Mouse (Mus musculus) embryonic facial prominence, embryonic 12.5 days (tissue): ENCODE data around the gene Asic4. TPM values are rescaled to one million over a fixed set of nuclear protein-coding genes. Genes with fewer than 3 reads are reported as not detected.

ENCODE experiments used
- ATAC-seq: fragments of 200-750 bp; cut with Nextera tagmentation; 2 replicates; pipeline ENCODE4 v1.8.0; 2017; ENCODE audit not compliant: insufficient number of reproducible peaks, insufficient read depth, low FRiP score, low TSS enrichment
- H3K27ac ChIP-seq: fragments of 300-500 bp; sonication (generic); 2 replicates; pipeline ENCODE4 v1.5.1; 2016; ENCODE audit warnings: mild to moderate bottlenecking
- H3K27me3 ChIP-seq: fragments of 300-500 bp; sonication (generic); 2 replicates; pipeline ENCODE4 v1.6.1; 2016; ENCODE audit warnings: mild to moderate bottlenecking, moderate library complexity
- H3K36me3 ChIP-seq: fragments of 300-500 bp; sonication (generic); 2 replicates; pipeline ENCODE4 v1.6.1; 2016; ENCODE audit warnings: mild to moderate bottlenecking
- H3K4me1 ChIP-seq: fragments of 300-500 bp; sonication (generic); 2 replicates; pipeline ENCODE4 v1.6.1; 2016
- H3K4me2 ChIP-seq: fragments of 300-500 bp; sonication (generic); replicated peaks from 2 replicates; pipeline ENCODE4 v1.6.1; 2016; ENCODE audit warnings: mild to moderate bottlenecking, moderate library complexity
- H3K4me3 ChIP-seq: fragments of 300-500 bp; sonication (generic); 2 replicates; pipeline ENCODE4 v1.5.1; 2016; ENCODE audit warnings: mild to moderate bottlenecking
- H3K9ac ChIP-seq: fragments of 300-500 bp; sonication (generic); 2 replicates; pipeline ENCODE4 v1.6.1; 2016; ENCODE audit warnings: mild to moderate bottlenecking, moderate library complexity
- H3K9me3 ChIP-seq: fragments of 300-500 bp; sonication (generic); 2 replicates; pipeline ENCODE4 v1.6.1; 2016; ENCODE audit warnings: mild to moderate bottlenecking, moderate library complexity
- WGBS: fragments of 180-500 bp; shearing (Covaris S2); methylation state at CpG from one replicate; pipeline ENCODE4 v1.1.7; 2016; 5-methylcytosine and 5-hydroxymethylcytosine counted together
- polyA plus RNA-seq: library from polyadenylated mRNA; unstranded; fragments of >200 nt; fragmentation: Nextera tagmentation; extraction: Ambion mirVana; gene quantifications from 2 replicates; pipeline ENCODE4 v1.2.1, GENCODE M21; 2016

The Asic4 gene
- polyA plus RNA-seq, 1 experiment from 2014 or later = 0.64 TPM

- WGBS = 15% methylated on average over 35 of the region's 35 CpGs
- H3K27ac ChIP-seq = no peak overlapping the region
- peak overlapping the region; percentile 87 for H3K4me2 ChIP-seq
- H3K9me3 ChIP-seq = no peaks in the 10 kb centered on the region
- peaks cover 36% of the 10 kb centered on the region for H3K36me3 ChIP-seq
- ATAC-seq = 0 out of 2 replicates have a peak, but pooled peaks have one; percentile 1
- H3K4me1 ChIP-seq = peaks cover 23% of the 10 kb centered on the region
- H3K9ac ChIP-seq = no peak overlapping the region
- H3K4me3 ChIP-seq = peak overlapping the region; percentile 73
- peaks cover 30% of the 10 kb centered on the region for H3K27me3 ChIP-seq
Measured at GRCm38 (mm10) chr1:75477264-75477965, 27.2 kb downstream of the Asic4 start.

DNA sequence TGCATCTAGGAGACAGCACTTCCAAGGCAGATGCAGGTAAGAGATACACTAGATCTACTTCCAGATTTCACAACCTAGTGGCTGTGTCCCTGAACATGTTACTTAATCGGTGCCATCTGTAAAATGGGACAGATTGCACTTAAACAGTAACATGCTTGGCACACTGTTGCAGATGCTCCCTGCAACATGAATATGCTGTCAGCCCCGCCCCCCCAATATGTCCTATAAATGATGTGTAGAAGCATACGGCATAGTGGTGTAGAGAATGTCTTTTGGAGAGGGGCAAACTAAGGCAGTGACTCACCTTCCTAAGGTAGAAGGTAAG is 27.7 kb downstream of the Asic4 start:
- no peaks in the 10 kb centered on the region for H3K9me3 ChIP-seq
- peaks cover 36% of the 10 kb centered on the region for H3K27me3 ChIP-seq
- H3K27ac ChIP-seq = no peak overlapping the region
- H3K9ac ChIP-seq = 0 out of 2 replicates have a peak overlapping the region, but pooled peaks have one; percentile 74
- peaks cover 32% of the 10 kb centered on the region for H3K36me3 ChIP-seq
- WGBS = 42% methylated on average over 3 of the region's 3 CpGs
- peak overlapping the region; percentile 73 for H3K4me3 ChIP-seq
- peak overlapping the region; percentile 87 for H3K4me2 ChIP-seq
- ATAC-seq = no peak
- H3K4me1 ChIP-seq = peaks cover 23% of the 10 kb centered on the region

- Histone ChIP-seq H3K27me3 (peaks cover 40% of the 10 kb centered on the region), H3K36me3 (peaks cover 31% of the 10 kb centered on the region), H3K9ac (peak overlapping the region; percentile 74), H3K4me1 (peaks cover 23% of the 10 kb centered on the region), H3K9me3 (no peaks in the 10 kb centered on the region), H3K4me3 (peak overlapping the region; percentile 73), H3K4me2 (peak overlapping the region; percentile 87), H3K27ac (peak overlapping the region; percentile 81; the same call in 1 of the 2 replicates)
- ATAC-seq = no peak
- 0% methylated on average over 19 of the region's 25 CpGs for WGBS
Measured at GRCm38 (mm10) chr1:75478497-75478896, 28.3 kb downstream of the Asic4 start.

GRCm38 (mm10) chr1:75478916-75479634 is 28.8 kb downstream of the Asic4 start, which contains the start of the genes Chpf and Tmem198:
Chpf (minus strand) TSS chr1:75479307.
Tmem198 (plus strand) TSS chr1:75479532.
- Histone ChIP-seq H3K4me3 (peak within 1 kb of the TSS; percentile 73), H3K9me3 (no peaks in the 10 kb centered on the region), H3K27ac (peak within 1 kb of the TSS; percentile 81), H3K4me2 (peak within 1 kb of the TSS; percentile 87), H3K27me3 (peaks cover 41% of the 10 kb centered on the region), H3K9ac (peak within 1 kb of the TSS; percentile 74), H3K4me1 (peaks cover 23% of the 10 kb centered on the region), H3K36me3 (peaks cover 25% of the 10 kb centered on the region)
- peak; percentile 89 for ATAC-seq
- WGBS = under 1% methylated on average over 76 of the region's 76 CpGs

GRCm38 (mm10) chr1:75479635-75479989 is 29.4 kb downstream of the Asic4 start:
- Histone ChIP-seq H3K4me1 (peaks cover 23% of the 10 kb centered on the region), H3K4me3 (peak overlapping the region; percentile 73), H3K9ac (no peak overlapping the region), H3K4me2 (peak overlapping the region; percentile 87), H3K9me3 (no peaks in the 10 kb centered on the region), H3K27me3 (peaks cover 45% of the 10 kb centered on the region), H3K27ac (no peak overlapping the region), H3K36me3 (peaks cover 20% of the 10 kb centered on the region)
- 1% methylated on average over 24 of the region's 24 CpGs for WGBS
- no peak; the same call in 1 of the 2 replicates for ATAC-seq

GRCm38 (mm10) chr1:75480036-75480435 is 29.8 kb downstream of the Asic4 start:
- 16% methylated on average over 13 of the region's 13 CpGs for WGBS
- H3K36me3 ChIP-seq = peaks cover 16% of the 10 kb centered on the region
- H3K9me3 ChIP-seq = no peaks in the 10 kb centered on the region
- peak overlapping the region; percentile 87 for H3K4me2 ChIP-seq
- peaks cover 23% of the 10 kb centered on the region for H3K4me1 ChIP-seq
- no peak for ATAC-seq
- peak overlapping the region; percentile 73 for H3K4me3 ChIP-seq
- no peak overlapping the region for H3K9ac ChIP-seq
- H3K27ac ChIP-seq = no peak overlapping the region
- H3K27me3 ChIP-seq = peaks cover 49% of the 10 kb centered on the region

- 85% methylated on average over 7 of the region's 7 CpGs for WGBS
- H3K4me1 ChIP-seq = peaks cover 23% of the 10 kb centered on the region
- no peak overlapping the region for H3K9ac ChIP-seq
- no peak overlapping the region for H3K4me2 ChIP-seq
- H3K27me3 ChIP-seq = peaks cover 56% of the 10 kb centered on the region
- no peaks in the 10 kb centered on the region for H3K9me3 ChIP-seq
- H3K27ac ChIP-seq = no peak overlapping the region
- H3K36me3 ChIP-seq = peaks cover 9% of the 10 kb centered on the region
- no peak for ATAC-seq
- no peak overlapping the region for H3K4me3 ChIP-seq
Measured at GRCm38 (mm10) chr1:75480735-75481134, 30.5 kb downstream of the Asic4 start.

GRCm38 (mm10) chr1:75486561-75486960 is 36.3 kb downstream of the Asic4 start:
- Histone ChIP-seq H3K9ac (0 out of 2 replicates have a peak overlapping the region, but pooled peaks have one; percentile 44), H3K27ac (no peak overlapping the region), H3K4me1 (peaks cover 16% of the 10 kb centered on the region), H3K4me3 (peak overlapping the region; percentile 52), H3K4me2 (peak overlapping the region; percentile 85), H3K36me3 (peaks cover 29% of the 10 kb centered on the region), H3K27me3 (peaks cover 71% of the 10 kb centered on the region), H3K9me3 (no peaks in the 10 kb centered on the region)
- WGBS = 6% methylated on average over 24 of the region's 24 CpGs
- ATAC-seq = no peak

DNA sequence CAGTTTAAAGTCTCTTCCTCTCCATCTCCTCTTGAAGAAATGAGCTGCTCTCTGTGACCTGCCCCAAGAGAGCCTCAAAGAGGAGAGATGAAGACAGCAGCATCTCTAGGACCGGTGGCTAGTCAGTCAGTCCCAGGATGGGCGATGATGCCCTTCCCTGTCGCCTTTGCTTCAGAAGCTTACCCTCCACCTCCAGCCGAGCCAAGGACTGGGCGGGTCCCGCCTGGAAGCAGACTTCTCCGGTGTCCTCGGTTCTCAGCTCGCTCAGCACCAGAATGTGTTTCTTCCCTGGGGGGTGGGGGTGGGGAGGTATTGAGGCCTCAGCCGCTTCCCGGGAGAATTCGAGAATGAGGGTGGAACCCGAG is 36.8 kb downstream of the Asic4 start:
- H3K9me3 ChIP-seq = no peaks in the 10 kb centered on the region
- no peak overlapping the region for H3K27ac ChIP-seq
- peak overlapping the region; percentile 44; the same call in 1 of the 2 replicates for H3K9ac ChIP-seq
- WGBS = 3% methylated on average over 13 of the region's 13 CpGs
- ATAC-seq = no peak
- peak overlapping the region; percentile 85 for H3K4me2 ChIP-seq
- peak overlapping the region; percentile 52 for H3K4me3 ChIP-seq
- peaks cover 69% of the 10 kb centered on the region for H3K27me3 ChIP-seq
- H3K36me3 ChIP-seq = peaks cover 33% of the 10 kb centered on the region
- peaks cover 16% of the 10 kb centered on the region for H3K4me1 ChIP-seq

- no peak overlapping the region for H3K27ac ChIP-seq
- peak overlapping the region; percentile 52 for H3K4me3 ChIP-seq
- H3K27me3 ChIP-seq = peaks cover 69% of the 10 kb centered on the region
- under 1% methylated on average over 62 of the region's 62 CpGs for WGBS
- peaks cover 38% of the 10 kb centered on the region for H3K36me3 ChIP-seq
- peaks cover 16% of the 10 kb centered on the region for H3K4me1 ChIP-seq
- H3K4me2 ChIP-seq = peak overlapping the region; percentile 85
- no peaks in the 10 kb centered on the region for H3K9me3 ChIP-seq
- peak; percentile 59 for ATAC-seq
- peak overlapping the region; percentile 44 for H3K9ac ChIP-seq
Measured at GRCm38 (mm10) chr1:75487405-75488161, 37.3 kb downstream of the Asic4 start.

- Histone ChIP-seq H3K4me2 (no peak overlapping the region), H3K4me1 (peaks cover 16% of the 10 kb centered on the region), H3K9me3 (no peaks in the 10 kb centered on the region), H3K27ac (no peak overlapping the region), H3K9ac (no peak overlapping the region), H3K4me3 (no peak overlapping the region), H3K36me3 (peaks cover 45% of the 10 kb centered on the region), H3K27me3 (peaks cover 41% of the 10 kb centered on the region)
- WGBS = 87% methylated on average over 34 of the region's 34 CpGs
- ATAC-seq = no peak
Measured at GRCm38 (mm10) chr1:75490785-75491551, 40.7 kb downstream of the Asic4 start.
